Mouse (Mus musculus) liver, adult 2 months (tissue): ENCODE data around the gene Samd7. TPM values are rescaled to one million over a fixed set of nuclear protein-coding genes. Genes with fewer than 3 reads are reported as not detected.

Experiments
- DNase-seq: peaks from one replicate; pipeline ENCODE4 v3.0.0-alpha.2; 2011; ENCODE audit warnings: low read depth, low spot score; ENCODE audit errors: extremely low read depth
- H3K27ac ChIP-seq: fragments of 200-500 bp; replicated peaks from 2 replicates; pipeline ENCODE4 v1.5.1; 2012; ENCODE audit warnings: low read depth, mild to moderate bottlenecking, control low read depth, inconsistent platforms, low read length; ENCODE audit not compliant: insufficient read depth
- H3K27me3 ChIP-seq: fragments of 200-500 bp; 2 replicates; pipeline ENCODE4 v1.6.1; 2012; ENCODE audit warnings: mild to moderate bottlenecking, moderate library complexity, low read length, inconsistent platforms; ENCODE audit not compliant: control insufficient read depth, insufficient read depth
- H3K36me3 ChIP-seq: fragments of 200-500 bp; 2 replicates; pipeline ENCODE4 v1.6.1; 2012; ENCODE audit warnings: low read length, inconsistent platforms; ENCODE audit not compliant: control insufficient read depth, insufficient read depth
- H3K4me1 ChIP-seq: fragments of 200-500 bp; 2 replicates; pipeline ENCODE4 v1.6.1; 2011; ENCODE audit warnings: low read length; ENCODE audit not compliant: control insufficient read depth, insufficient read depth
- H3K4me3 ChIP-seq: fragments of 200-500 bp; 2 replicates; pipeline ENCODE4 v1.5.1; 2011; ENCODE audit warnings: low read depth, mild to moderate bottlenecking, control low read depth, low read length, moderate library complexity; ENCODE audit not compliant: insufficient read depth
- H3K79me2 ChIP-seq: fragments of 200-500 bp; 2 replicates; pipeline ENCODE4 v1.6.1; 2012; ENCODE audit warnings: inconsistent platforms, mild to moderate bottlenecking, low read length, moderate library complexity; ENCODE audit not compliant: control insufficient read depth, insufficient read depth
- H3K9ac ChIP-seq: fragments of 200-500 bp; 2 replicates; pipeline ENCODE4 v1.6.1; 2012; ENCODE audit warnings: low read depth, mild to moderate bottlenecking, control low read depth, inconsistent platforms, low read length
- CTCF ChIP-seq: fragments of 200-500 bp; IDR thresholded peaks from 2 replicates; pipeline ENCODE4 v1.5.1; 2011; ENCODE audit warnings: low read depth, low read length, control low read depth
- POLR2A ChIP-seq: fragments of 200-500 bp; IDR thresholded peaks from 2 replicates; pipeline ENCODE4 v1.6.1; 2011; ENCODE audit warnings: low read length, control low read depth; ENCODE audit not compliant: insufficient read depth; ENCODE audit errors: extremely low read depth
- WGBS: fragments of 180-500 bp; shearing (Covaris S2); methylation state at CpG from one replicate; pipeline ENCODE4 v1.1.7; 2018; 5-methylcytosine and 5-hydroxymethylcytosine counted together
- polyA plus RNA-seq: library from polyadenylated mRNA; depleted of rRNA; stranded (reverse); fragments of >200 nt; gene quantifications from 2 replicates; pipeline ENCODE4 v1.2.3, GENCODE M21; 2012
- total RNA-seq: library from RNA; depleted of rRNA; stranded (reverse); fragments of >200 nt; gene quantifications from 2 replicates; pipeline ENCODE4 v1.2.3, GENCODE M21; 2014

The Samd7 gene
- total and polyA plus RNA-seq, 2 experiments: not detected

- H3K79me2 ChIP-seq: no peaks in the 10 kb centered on the region
- H3K27ac ChIP-seq: no peak overlapping the region
- 69% methylated on average over 5 of the region's 5 CpGs for WGBS
- no peaks in the 10 kb centered on the region for H3K36me3 ChIP-seq
- TF ChIP-seq CTCF (no peak), POLR2A (no peak)
- no peaks in the 10 kb centered on the region for H3K4me1 ChIP-seq
- no peaks in the 10 kb centered on the region for H3K27me3 ChIP-seq
- no peak overlapping the region for H3K9ac ChIP-seq
- DNase-seq: no peak
- no peak overlapping the region for H3K4me3 ChIP-seq
These were observed 31.9 kb downstream of the Samd7 start for GRCm38 (mm10) chr3:30777984-30778383.

GRCm38 (mm10) chr3:30788531-30788930, 42.4 kb downstream of the Samd7 start:
- no peaks in the 10 kb centered on the region; the same call in 1 of the 2 replicates for H3K4me1 ChIP-seq
- no peak overlapping the region for H3K4me3 ChIP-seq
- no peaks in the 10 kb centered on the region for H3K27me3 ChIP-seq
- no peaks in the 10 kb centered on the region for H3K36me3 ChIP-seq
- no peak overlapping the region for H3K9ac ChIP-seq
- H3K27ac ChIP-seq: no peak overlapping the region
- TF ChIP-seq POLR2A (no peak), CTCF (no peak)
- peaks cover 3% of the 10 kb centered on the region; the same call in 1 of the 2 replicates for H3K79me2 ChIP-seq
- no peak for DNase-seq
- 46% methylated on average over 5 of the region's 5 CpGs for WGBS

GRCm38 (mm10) chr3:30792737-30793402, 46.8 kb downstream of the Samd7 start, which contains the start of gene Sec62:
Gene Sec62, plus strand, starts transcription at chr3:30792875.
- Histone ChIP-seq H3K4me3 (peak within 1 kb of the TSS; percentile 92), H3K9ac (peak within 1 kb of the TSS; percentile 99), H3K27ac (peak within 1 kb of the TSS; percentile 98), H3K4me1 (peaks cover 7% of the 10 kb centered on the region), H3K36me3 (no peaks in the 10 kb centered on the region), H3K79me2 (peaks cover 16% of the 10 kb centered on the region; the same call in 1 of the 2 replicates), H3K27me3 (no peaks in the 10 kb centered on the region)
- TF ChIP-seq CTCF (no peak), POLR2A (peak; percentile 91; the same call in 1 of the 2 replicates)
- under 1% methylated on average over 61 of the region's 62 CpGs for WGBS
- peak; percentile 64 for DNase-seq

- Histone ChIP-seq H3K36me3 (no peaks in the 10 kb centered on the region; the same call in 1 of the 2 replicates), H3K27ac (peak overlapping the region; percentile 91), H3K79me2 (peaks cover 16% of the 10 kb centered on the region; the same call in 1 of the 2 replicates), H3K4me1 (peaks cover 7% of the 10 kb centered on the region), H3K4me3 (peak overlapping the region; percentile 92), H3K27me3 (no peaks in the 10 kb centered on the region), H3K9ac (peak overlapping the region; percentile 99)
- TF ChIP-seq POLR2A (no peak), CTCF (no peak)
- peak; percentile 83 for DNase-seq
- WGBS: under 1% methylated on average over 61 of the region's 75 CpGs
These were observed 47.5 kb downstream of the Samd7 start for GRCm38 (mm10) chr3:30793403-30794221.

- DNase-seq: peak; percentile 56
- Histone ChIP-seq H3K4me1 (no peaks in the 10 kb centered on the region; the same call in 1 of the 2 replicates), H3K4me3 (no peak overlapping the region), H3K27me3 (no peaks in the 10 kb centered on the region), H3K9ac (no peak overlapping the region), H3K79me2 (peaks cover 8% of the 10 kb centered on the region; the same call in 1 of the 2 replicates), H3K36me3 (peaks cover 34% of the 10 kb centered on the region), H3K27ac (no peak overlapping the region)
- WGBS: 53% methylated on average over 3 of the region's 3 CpGs
- TF ChIP-seq POLR2A (no peak), CTCF (no peak)
These were observed 56.1 kb downstream of the Samd7 start for GRCm38 (mm10) chr3:30802171-30802570.
